Mouse (Mus musculus) hindbrain, embryonic 14.5 days (tissue): ENCODE measurements around the gene Inpp5e. TPM values are rescaled to one million over a fixed set of nuclear protein-coding genes. Genes with fewer than 3 reads are reported as not detected.
A peak's percentile ranks its signal among the peaks of the same experiment; 100 is the strongest.

Source experiments
- ATAC-seq: fragments of 200-750 bp; cut with Nextera tagmentation; 2 replicates; pipeline ENCODE4 v1.8.0; 2017; ENCODE audit warnings: moderate number of reproducible peaks, mild to moderate bottlenecking, moderate TSS enrichment, moderate library complexity; ENCODE audit not compliant: low FRiP score
- DNase-seq: peaks from one replicate; pipeline ENCODE4 v3.0.0-alpha.2; 2015; ENCODE audit warnings: low spot score
- H3K27ac ChIP-seq: fragments of 300-500 bp; sonication (generic); 2 replicates; pipeline ENCODE4 v1.5.1; 2014; ENCODE audit warnings: mild to moderate bottlenecking, moderate library complexity
- H3K27me3 ChIP-seq: fragments of 300-500 bp; sonication (generic); 2 replicates; pipeline ENCODE4 v1.6.1; 2014; ENCODE audit warnings: mild to moderate bottlenecking, low read length, mixed read lengths; ENCODE audit not compliant: control insufficient read depth, insufficient read depth
- H3K36me3 ChIP-seq: fragments of 300-500 bp; sonication (generic); replicated peaks from 2 replicates; pipeline ENCODE4 v1.6.1; 2014; ENCODE audit not compliant: control insufficient read depth, insufficient read depth
- H3K4me1 ChIP-seq: fragments of 300-500 bp; sonication (generic); replicated peaks from 2 replicates; pipeline ENCODE4 v1.6.1; 2014; ENCODE audit warnings: antibody characterized with exemption, low read length, mixed read lengths; ENCODE audit not compliant: control insufficient read depth, insufficient read depth
- H3K4me2 ChIP-seq: fragments of 300-500 bp; sonication (generic); replicated peaks from 2 replicates; pipeline ENCODE4 v1.6.1; 2014; ENCODE audit warnings: mild to moderate bottlenecking, moderate library complexity
- H3K4me3 ChIP-seq: fragments of 300-500 bp; sonication (generic); replicated peaks from 2 replicates; pipeline ENCODE4 v1.5.1; 2014; ENCODE audit warnings: mild to moderate bottlenecking, low read length
- H3K9ac ChIP-seq: fragments of 300-500 bp; sonication (generic); 2 replicates; pipeline ENCODE4 v1.6.1; 2014
- H3K9me3 ChIP-seq: fragments of 300-500 bp; sonication (generic); 2 replicates; pipeline ENCODE4 v1.6.1; 2016; ENCODE audit warnings: low read length; ENCODE audit not compliant: control insufficient read depth
- whole genome bisulfite sequencing: fragments of 180-500 bp; shearing (Covaris S2); extraction: QIAGEN DNeasy Blood & Tissue Kit; methylation state at CpG from one replicate; pipeline ENCODE4 v1.1.7; 2014; 5-methylcytosine and 5-hydroxymethylcytosine counted together
- polyA plus RNA-seq: library from polyadenylated mRNA; unstranded; fragments of >200 nt; fragmentation: Nextera tagmentation; extraction: Ambion mirVana; gene quantifications from 2 replicates; pipeline ENCODE4 v1.2.1, GENCODE M21; 2014

The Inpp5e gene
- polyA plus RNA-seq, 1 experiment from 2014 or later, result 22.1 TPM

DNA sequence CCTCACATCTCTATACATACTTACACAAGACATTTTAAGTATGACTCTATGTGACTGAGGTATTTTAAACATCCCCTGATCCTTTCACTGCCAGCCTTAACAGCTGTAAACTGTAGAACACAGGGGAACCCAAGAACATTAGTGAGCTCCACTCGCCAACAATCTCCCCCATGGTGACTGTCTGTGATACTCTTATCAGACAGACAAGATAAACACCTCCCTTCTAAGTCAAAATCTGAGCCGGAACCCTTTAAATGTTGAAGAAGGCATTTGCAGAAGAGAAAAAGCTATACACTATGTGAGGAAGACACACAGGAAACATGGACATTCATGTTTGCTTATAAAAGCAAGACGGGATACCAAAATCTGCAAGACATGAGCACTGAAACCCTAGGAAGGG, 34.9 kb upstream of the Inpp5e start:
- Histone ChIP-seq H3K9ac (peak overlapping the region; percentile 78), H3K4me2 (peak overlapping the region; percentile 82), H3K9me3 (no peaks in the 10 kb centered on the region)

DNA sequence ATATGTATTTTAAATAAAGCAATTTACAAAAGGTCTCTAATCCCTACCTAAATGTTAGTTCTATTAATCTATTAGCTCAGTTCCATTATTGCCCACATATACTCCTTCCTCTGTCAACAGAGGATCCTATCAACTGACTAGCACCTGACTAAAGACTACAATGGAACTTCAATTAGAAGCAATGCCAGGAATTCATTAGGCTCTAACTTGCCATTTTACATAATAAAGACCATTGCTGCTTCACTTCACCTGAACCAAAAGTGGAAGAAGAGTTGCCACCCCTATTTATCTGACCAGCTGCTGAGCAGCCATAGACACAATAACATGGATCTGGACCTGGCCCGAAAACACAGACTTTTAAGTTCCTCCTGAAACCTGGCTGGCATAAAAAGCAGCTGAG, 33.8 kb upstream of the Inpp5e start:
- DNase-seq, result no peak
- Histone ChIP-seq H3K9me3 (no peaks in the 10 kb centered on the region), H3K27ac (no peak overlapping the region), H3K36me3 (peaks cover 41% of the 10 kb centered on the region), H3K4me1 (peaks cover 19% of the 10 kb centered on the region), H3K4me2 (no peak overlapping the region), H3K9ac (no peak overlapping the region), H3K4me3 (no peak overlapping the region), H3K27me3 (no peaks in the 10 kb centered on the region)
- ATAC-seq, result no peak
- WGBS, result 62% methylated on average over 1 of the region's 1 CpGs

More for the DNA sequence above, 34.9 kb upstream of the Inpp5e start:
- Histone ChIP-seq H3K36me3 (peaks cover 31% of the 10 kb centered on the region), H3K4me1 (peaks cover 19% of the 10 kb centered on the region), H3K4me3 (peak overlapping the region; percentile 84), H3K27ac (no peak overlapping the region), H3K27me3 (no peaks in the 10 kb centered on the region)
- 67% methylated on average over 3 of the region's 3 CpGs for WGBS
- ATAC-seq (no peak), DNase-seq (no peak)

DNA sequence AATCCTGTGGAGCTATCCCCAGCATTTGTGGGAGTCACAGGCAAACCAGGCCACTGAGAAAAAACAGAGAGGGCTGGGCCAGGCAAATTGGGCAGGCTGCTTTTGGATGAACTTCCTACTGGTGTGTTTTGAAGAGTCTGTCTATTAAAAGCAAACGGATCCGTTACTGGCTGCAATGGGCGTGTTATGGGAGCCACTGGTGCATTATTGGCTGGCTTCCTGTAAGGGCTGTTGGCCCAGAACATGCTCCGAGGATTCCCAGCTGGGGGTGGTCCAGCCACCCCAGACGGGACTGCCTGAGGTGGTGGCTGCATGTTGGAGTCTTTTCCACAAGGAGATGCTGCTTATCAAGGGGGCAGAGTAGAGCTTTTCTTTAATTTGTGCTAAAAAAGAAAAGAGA, 32.7 kb upstream of the Inpp5e start:
- no peak overlapping the region for H3K9ac ChIP-seq
- no peaks in the 10 kb centered on the region for H3K9me3 ChIP-seq
- ATAC-seq (no peak), DNase-seq (no peak)
- no peak overlapping the region for H3K4me3 ChIP-seq
- no peaks in the 10 kb centered on the region for H3K27me3 ChIP-seq
- H3K36me3 ChIP-seq, result peaks cover 52% of the 10 kb centered on the region
- H3K4me1 ChIP-seq, result peaks cover 15% of the 10 kb centered on the region
- 82% methylated on average over 5 of the region's 5 CpGs for WGBS
- H3K27ac ChIP-seq, result no peak overlapping the region
- H3K4me2 ChIP-seq, result no peak overlapping the region

DNA sequence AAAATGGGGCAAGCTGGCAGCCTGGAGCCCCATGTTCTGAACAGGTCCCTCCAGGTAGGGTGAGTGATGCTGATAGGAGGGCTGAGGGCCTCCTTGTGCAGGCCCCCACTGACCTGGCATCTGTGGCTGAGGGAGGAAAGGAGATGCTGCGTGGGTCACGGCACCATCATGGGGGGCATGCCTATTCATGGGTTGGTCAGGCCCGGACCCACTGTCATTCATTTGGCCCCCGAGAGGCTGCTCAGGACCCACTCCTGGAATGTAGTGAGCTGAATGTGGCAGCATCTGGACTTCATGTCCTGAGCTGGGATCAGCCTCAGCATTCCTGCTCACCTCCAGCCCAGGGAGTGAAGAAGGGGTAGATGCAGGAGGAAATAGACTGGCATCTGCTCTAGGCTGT, 32.3 kb upstream of the Inpp5e start:
- Histone ChIP-seq H3K4me2 (no peak overlapping the region), H3K4me1 (peaks cover 11% of the 10 kb centered on the region), H3K4me3 (no peak overlapping the region), H3K27me3 (no peaks in the 10 kb centered on the region), H3K36me3 (peaks cover 54% of the 10 kb centered on the region), H3K9me3 (no peaks in the 10 kb centered on the region), H3K9ac (no peak overlapping the region), H3K27ac (no peak overlapping the region)
- DNase-seq (no peak), ATAC-seq (no peak)
- 97% methylated on average over 4 of the region's 4 CpGs for WGBS

DNA sequence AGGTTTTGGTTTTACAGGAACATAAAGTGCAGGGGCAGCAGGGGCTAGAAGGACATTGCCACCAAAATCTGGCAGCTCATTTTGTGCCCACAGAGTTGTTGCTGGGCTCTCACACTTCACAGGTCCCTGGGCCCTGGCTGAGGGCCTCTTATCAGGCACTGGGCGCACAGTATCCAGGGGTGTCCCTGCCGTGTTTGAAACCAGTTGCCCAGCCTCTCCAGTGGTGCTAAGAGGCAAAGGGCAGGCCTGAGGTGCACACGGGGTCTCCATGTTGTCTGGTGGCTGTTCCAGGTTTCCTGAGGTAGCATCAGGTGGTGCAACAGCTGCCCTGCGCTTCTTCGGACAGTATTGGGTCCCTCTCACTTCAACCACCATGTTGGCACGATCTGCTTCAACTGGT, 30.7 kb upstream of the Inpp5e start:
- Histone ChIP-seq H3K27me3 (no peaks in the 10 kb centered on the region), H3K27ac (no peak overlapping the region), H3K4me1 (peaks cover 11% of the 10 kb centered on the region), H3K36me3 (peaks cover 70% of the 10 kb centered on the region), H3K9me3 (no peaks in the 10 kb centered on the region), H3K4me2 (no peak overlapping the region), H3K9ac (no peak overlapping the region), H3K4me3 (no peak overlapping the region)
- DNase-seq (no peak), ATAC-seq (no peak)
- WGBS, result 91% methylated on average over 6 of the region's 6 CpGs

DNA sequence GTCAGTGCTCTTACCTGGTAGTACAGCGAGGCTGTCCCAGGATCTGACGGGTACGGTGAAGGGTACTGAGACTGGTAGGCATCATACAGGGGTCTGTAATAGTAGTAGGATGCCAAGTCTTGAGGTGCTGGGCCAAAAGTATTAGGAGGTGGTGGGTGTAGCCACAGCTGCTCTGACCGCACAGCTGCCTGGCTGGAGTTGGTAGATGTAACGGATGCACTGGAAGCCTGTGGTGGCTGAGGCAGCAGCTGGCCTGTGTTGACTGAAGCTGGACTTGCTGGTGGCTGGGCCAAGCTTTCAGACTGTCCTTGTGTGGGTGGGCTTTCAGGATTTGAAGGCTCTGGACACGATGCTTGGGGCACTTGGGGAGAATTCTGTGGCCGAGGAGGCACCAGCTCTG, 29.4 kb upstream of the Inpp5e start:
- H3K4me1 ChIP-seq, result peaks cover under 1% of the 10 kb centered on the region; the same call in 1 of the 2 replicates
- no peak overlapping the region for H3K4me2 ChIP-seq
- H3K27ac ChIP-seq, result no peak overlapping the region
- no peak overlapping the region for H3K4me3 ChIP-seq
- no peak overlapping the region for H3K9ac ChIP-seq
- no peaks in the 10 kb centered on the region for H3K9me3 ChIP-seq
- DNase-seq (no peak), ATAC-seq (no peak)
- 90% methylated on average over 7 of the region's 7 CpGs for WGBS
- H3K36me3 ChIP-seq, result peaks cover 83% of the 10 kb centered on the region
- H3K27me3 ChIP-seq, result no peaks in the 10 kb centered on the region

DNA sequence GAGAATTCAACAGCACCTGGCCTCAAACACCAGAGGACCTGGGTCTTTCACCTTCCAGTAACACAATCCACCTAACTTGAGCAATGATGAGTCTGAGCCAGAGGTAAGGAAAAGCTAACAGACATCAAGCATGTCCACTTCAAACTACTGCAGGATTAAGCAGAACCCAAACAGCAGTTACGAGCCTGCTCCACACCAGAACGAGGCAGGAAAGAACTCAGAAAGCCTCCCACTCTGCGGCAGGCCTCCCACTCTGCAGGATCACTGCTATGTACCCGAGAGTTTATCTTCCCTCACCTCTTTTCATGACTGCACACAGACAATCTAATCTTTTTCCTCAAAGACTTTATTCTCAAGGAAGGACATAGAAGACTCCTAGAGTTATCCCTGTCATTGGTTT, 28.2 kb upstream of the Inpp5e start:
- Histone ChIP-seq H3K9me3 (no peaks in the 10 kb centered on the region), H3K9ac (peak overlapping the region; percentile 37; the same call in 1 of the 2 replicates), H3K36me3 (peaks cover 95% of the 10 kb centered on the region)

DNA sequence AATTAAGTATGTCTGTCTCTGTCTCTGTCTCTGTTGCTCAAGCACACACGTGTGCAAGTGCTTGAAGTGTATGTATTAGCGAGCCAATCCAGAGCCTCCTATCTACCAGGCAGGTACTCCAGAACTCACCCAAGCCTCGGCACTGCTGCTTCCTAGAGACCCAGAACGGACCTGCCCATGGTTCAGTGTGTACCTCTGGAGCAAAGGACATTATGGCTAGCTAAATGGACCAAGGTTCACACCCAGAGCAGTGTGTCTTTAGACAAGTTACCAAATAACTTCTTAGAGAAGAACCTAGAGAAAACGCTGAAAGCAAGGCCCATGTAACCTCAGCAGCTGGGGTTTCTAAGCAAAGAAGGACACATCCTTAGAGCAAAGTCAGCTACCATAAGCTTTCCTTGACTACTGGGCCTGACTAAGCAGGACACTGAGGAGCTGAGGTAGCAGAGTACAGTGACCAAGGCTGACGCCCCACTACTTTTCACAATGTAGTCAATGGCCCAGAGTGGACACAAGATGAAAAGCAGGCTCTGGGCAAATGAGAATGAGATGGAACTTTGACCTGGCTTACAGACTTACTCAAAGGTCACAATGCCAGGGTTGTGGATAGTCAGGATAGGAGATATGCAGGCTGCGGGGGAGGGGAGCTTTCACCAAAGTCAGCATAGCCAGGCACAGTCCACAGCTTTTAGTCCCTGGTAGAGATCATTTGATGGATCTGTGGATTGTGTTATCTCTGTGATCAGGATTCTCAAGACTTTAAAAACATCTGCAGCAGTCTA, 26.0 kb upstream of the Inpp5e start:
- H3K9ac ChIP-seq, result no peak overlapping the region
- ATAC-seq (no peak), DNase-seq (no peak)
- no peak overlapping the region for H3K4me2 ChIP-seq
- WGBS, result 91% methylated on average over 7 of the region's 7 CpGs
- H3K27ac ChIP-seq, result no peak overlapping the region
- H3K27me3 ChIP-seq, result no peaks in the 10 kb centered on the region
- no peaks in the 10 kb centered on the region for H3K9me3 ChIP-seq
- H3K4me3 ChIP-seq, result no peak overlapping the region
- H3K36me3 ChIP-seq, result peaks cover 95% of the 10 kb centered on the region
- H3K4me1 ChIP-seq, result no peaks in the 10 kb centered on the region

More for the DNA sequence above, 28.2 kb upstream of the Inpp5e start:
- WGBS, result 85% methylated on average over 4 of the region's 4 CpGs
- Histone ChIP-seq H3K27me3 (no peaks in the 10 kb centered on the region), H3K4me3 (no peak overlapping the region), H3K27ac (no peak overlapping the region), H3K4me2 (no peak overlapping the region), H3K4me1 (no peaks in the 10 kb centered on the region)
- DNase-seq (no peak), ATAC-seq (no peak)

DNA sequence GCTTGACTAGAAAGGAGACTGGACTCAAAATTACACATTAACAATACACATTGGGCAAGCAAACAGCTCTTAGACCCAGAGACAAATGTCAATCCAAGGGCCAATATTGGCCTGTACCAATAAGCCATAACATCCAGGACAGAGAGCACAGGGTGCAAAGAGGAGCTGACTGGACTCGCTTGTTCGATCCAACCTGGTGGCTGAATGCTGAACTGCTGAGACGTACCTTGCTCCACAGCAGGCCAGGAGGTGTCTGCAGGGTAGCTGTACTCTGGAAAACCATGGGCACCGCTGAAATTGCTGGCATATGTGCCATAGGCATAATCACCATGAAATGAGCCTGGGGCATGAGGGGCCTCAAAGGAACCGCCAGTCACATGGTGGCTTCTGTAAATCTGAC, 20.8 kb upstream of the Inpp5e start:
- H3K4me1 ChIP-seq, result no peaks in the 10 kb centered on the region
- ATAC-seq, result no peak
- no peaks in the 10 kb centered on the region for H3K9me3 ChIP-seq
- H3K27me3 ChIP-seq, result no peaks in the 10 kb centered on the region
- H3K27ac ChIP-seq, result no peak overlapping the region
- H3K36me3 ChIP-seq, result peaks cover 96% of the 10 kb centered on the region
- DNase-seq, result no peak
- no peak overlapping the region for H3K4me3 ChIP-seq
- H3K9ac ChIP-seq, result no peak overlapping the region
- no peak overlapping the region for H3K4me2 ChIP-seq
- WGBS, result 77% methylated on average over 5 of the region's 5 CpGs

DNA sequence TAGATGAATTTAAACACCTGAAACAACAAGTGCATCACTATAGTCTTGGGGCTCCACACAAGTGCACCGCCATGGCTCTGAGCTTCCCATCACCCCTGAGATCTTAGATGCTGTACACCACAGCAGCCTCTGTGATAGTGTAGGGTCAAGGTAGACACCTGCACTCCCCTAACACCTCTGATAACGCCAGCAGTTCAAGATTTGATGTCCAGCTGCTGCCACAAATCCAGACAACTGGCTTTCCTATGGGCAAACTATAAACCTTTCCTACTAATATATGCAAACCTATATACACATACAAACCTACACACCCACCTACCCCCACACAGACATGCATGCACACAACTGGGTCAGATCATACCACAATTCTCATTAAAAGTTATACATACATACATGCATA, 15.5 kb upstream of the Inpp5e start:
- Histone ChIP-seq H3K27me3 (no peaks in the 10 kb centered on the region), H3K9me3 (no peaks in the 10 kb centered on the region), H3K4me3 (no peak overlapping the region), H3K27ac (no peak overlapping the region), H3K4me1 (no peaks in the 10 kb centered on the region), H3K36me3 (peaks cover 98% of the 10 kb centered on the region), H3K9ac (no peak overlapping the region), H3K4me2 (no peak overlapping the region)
- DNase-seq, result no peak
- 95% methylated on average over 2 of the region's 2 CpGs for WGBS
- no peak for ATAC-seq
